Mouse (Mus musculus) myocyte (in vitro differentiated cells): ENCODE data around the gene Churc1.

ENCODE experiments used
- MYOG ChIP-seq, 3 experiments: IDR thresholded peaks; one replicate each; pipeline ENCODE4 v1.6.1; 2011; ENCODE audit warnings: control low read depth in 2 of 3, low read depth in 2 of 3, mild to moderate bottlenecking in 2 of 3; ENCODE audit not compliant: insufficient read length in 2 of 3, control insufficient read depth in 1 of 3, insufficient read depth in 1 of 3
- POLR2A ChIP-seq: IDR thresholded peaks from one replicate; pipeline ENCODE4 v1.6.1; 2011; ENCODE audit warnings: low read depth, mild to moderate bottlenecking, control low read depth, moderate library complexity; ENCODE audit not compliant: insufficient read length
- SRF ChIP-seq: IDR thresholded peaks from one replicate; pipeline ENCODE4 v1.6.1; 2011; ENCODE audit warnings: low read depth; ENCODE audit not compliant: control insufficient read depth, insufficient read length
- TCF3 ChIP-seq: IDR thresholded peaks from one replicate; pipeline ENCODE4 v1.6.1; 2011; ENCODE audit warnings: low read depth, control low read depth; ENCODE audit not compliant: insufficient read length

DNA sequence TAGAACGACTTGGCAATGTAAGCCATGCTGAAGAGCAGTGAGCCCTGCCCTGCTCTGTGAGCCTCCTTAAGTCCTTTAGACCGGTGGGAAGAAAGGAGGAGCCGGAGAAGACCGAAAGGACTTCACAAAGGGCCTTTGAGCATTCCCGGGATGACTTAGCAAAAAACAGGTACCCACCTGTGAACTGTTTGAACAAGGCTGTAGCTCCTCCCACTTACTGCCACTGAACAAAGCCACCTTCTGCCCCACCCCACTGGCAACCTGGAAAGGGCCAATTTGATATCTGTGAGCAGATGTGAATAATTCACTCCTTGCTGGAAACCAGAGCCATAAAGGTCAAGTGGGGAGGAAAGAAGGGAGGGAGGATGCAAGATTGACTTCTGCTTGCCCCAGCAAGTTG lies 30.0 kb downstream of the Churc1 start, which contains the start of gene Gpx2:
- TF ChIP-seq SRF, result no peak
- no peak for TF ChIP-seq TCF3
- no peak for TF ChIP-seq POLR2A
- no peak for TF ChIP-seq MYOG (IDR thresholded peaks at IDR 0.05; ENCODE audit: control insufficient read depth in 1 of 3, insufficient read depth in 1 of 3, insufficient read length in 2 of 3, low read depth in 2 of 3)
